21 mouse cellular contexts compared by ENCODE assay signal in genomic region chr4:133229582-133229981, GRCm38 (mm10). TPM values are rescaled to one million over a fixed set of nuclear protein-coding genes. Genes with fewer than 3 reads are reported as not detected.
DNase-seq lines count a peak whose midpoint lies in the region; ATAC-seq and TF ChIP-seq lines count a peak whose summit lies in the region.
"Had no signal": no experiment of that assay in that cellular context is flagged by ENCODE, and none has a peak within 500 bp of the region (broad histone marks: within the 10 kb centered on the region; RNA-seq: fewer than 3 reads in every experiment).

No protein-coding gene starts in this region.

- H3K27ac ChIP-seq in hindbrain, embryonic 13.5 days, result peak overlapping the region; percentile 19; the same call in 1 of the 2 replicates
- no peak overlapping the region for H3K27ac ChIP-seq in hindbrain, postnatal 0 days
- peak overlapping the region; percentile 42; the same call in 1 of the 2 replicates for H3K27ac ChIP-seq in limb, embryonic 10.5 days
- H3K27ac ChIP-seq: gastrocnemius, adult 2 months; stomach, postnatal 0 days had no signal

- 58% methylated on average over 8 of the region's 8 CpGs for WGBS in hindbrain, embryonic 13.5 days
- WGBS in hindbrain, postnatal 0 days, result 52% methylated on average over 8 of the region's 8 CpGs
- 69% methylated on average over 8 of the region's 8 CpGs for WGBS in limb, embryonic 10.5 days

- no peak overlapping the region for H3K4me3 ChIP-seq in hindbrain, embryonic 13.5 days
- no peak overlapping the region for H3K4me3 ChIP-seq in hindbrain, postnatal 0 days (ENCODE audit: low read length)
- H3K4me3 ChIP-seq in E14TG2a.4 (replicated peaks; ENCODE audit: low read length), result peak overlapping the region; percentile 45; the same call in 1 of the 2 replicates
- no peak overlapping the region for H3K4me3 ChIP-seq in limb, embryonic 10.5 days
- H3K4me3 ChIP-seq: gastrocnemius, adult 2 months; megakaryocyte, embryonic 14.5 days had no signal

- H3K9me3 ChIP-seq in hindbrain, embryonic 13.5 days, result no peaks in the 10 kb centered on the region
- H3K9me3 ChIP-seq in hindbrain, postnatal 0 days (ENCODE audit: low read length), result no peaks in the 10 kb centered on the region
- no peaks in the 10 kb centered on the region for H3K9me3 ChIP-seq in E14TG2a.4 (ENCODE audit: low read length)
- H3K9me3 ChIP-seq in limb, embryonic 10.5 days (replicated peaks), result no peaks in the 10 kb centered on the region

- TF ChIP-seq CTCF in hindbrain, postnatal 0 days (IDR thresholded peaks at IDR 0.05; ENCODE audit: low read depth), result no peak
- no peak for TF ChIP-seq CTCF in E14TG2a.4 (conservative IDR thresholded peaks at IDR 0.05; ENCODE audit: low read length)

- no peak for ATAC-seq in hindbrain, embryonic 13.5 days (ENCODE audit: low FRiP score)
- ATAC-seq in hindbrain, postnatal 0 days, result no peak
- ATAC-seq: inflammation-experienced regulatory T-cells, adult 6 months; midbrain, embryonic 16.5 days; Patski had no signal

- no peaks in the 10 kb centered on the region for H3K36me3 ChIP-seq in hindbrain, embryonic 13.5 days
- no peaks in the 10 kb centered on the region for H3K36me3 ChIP-seq in hindbrain, postnatal 0 days (ENCODE audit: insufficient read depth, low read length)
- H3K36me3 ChIP-seq in E14TG2a.4 (ENCODE audit: insufficient read depth, low read length), result no peaks in the 10 kb centered on the region
- no peaks in the 10 kb centered on the region for H3K36me3 ChIP-seq in limb, embryonic 10.5 days

- no peak overlapping the region for H3K9ac ChIP-seq in hindbrain, embryonic 13.5 days
- H3K9ac ChIP-seq in hindbrain, postnatal 0 days (replicated peaks; ENCODE audit: low read length), result no peak overlapping the region

- H3K4me2 ChIP-seq in hindbrain, embryonic 13.5 days, result no peak overlapping the region
- no peak overlapping the region for H3K4me2 ChIP-seq in hindbrain, postnatal 0 days (ENCODE audit: low read depth, low read length)
- H3K4me2 ChIP-seq: liver, embryonic 11.5 days had no signal

- no peak for DNase-seq in hindbrain, postnatal 0 days (ENCODE audit: low spot score)
- DNase-seq in MN1 (ENCODE audit: low spot score) (peak; percentile 94), adipocyte (ENCODE audit: low spot score) (no peak)
- DNase-seq in limb, embryonic 10.5 days (ENCODE audit: low spot score), result no peak
- DNase-seq in left cerebral cortex, adult 18-20 months (ENCODE audit: low spot score in 2 of 2), result no peak
- DNase-seq: adrenal gland, postnatal 10 days; gastrocnemius, adult 2 months; heart, postnatal 36 days; kidney, adult 2 months; kidney, postnatal 10 days; lung, adult 18-20 months; right cerebral cortex, adult 18-20 months had no signal

- H3K4me1 ChIP-seq in hindbrain, embryonic 13.5 days (replicated peaks), result 0 out of 2 replicates have a peak, but pooled peaks cover 7% of the 10 kb centered on the region
- H3K4me1 ChIP-seq in hindbrain, postnatal 0 days (ENCODE audit: insufficient read depth, low read length), result no peaks in the 10 kb centered on the region
- H3K4me1 ChIP-seq in E14TG2a.4 (replicated peaks; ENCODE audit: low read depth, low read length), result peaks cover 50% of the 10 kb centered on the region
- peaks cover 16% of the 10 kb centered on the region for H3K4me1 ChIP-seq in limb, embryonic 10.5 days

- H3K27me3 ChIP-seq in hindbrain, embryonic 13.5 days, result 0 out of 2 replicates have a peak, but pooled peaks cover 15% of the 10 kb centered on the region
- H3K27me3 ChIP-seq in hindbrain, postnatal 0 days (ENCODE audit: insufficient read depth, low read length), result no peaks in the 10 kb centered on the region
- peaks cover 5% of the 10 kb centered on the region; the same call in 1 of the 2 replicates for H3K27me3 ChIP-seq in E14TG2a.4 (ENCODE audit: insufficient read depth, low read length)
- peaks cover 5% of the 10 kb centered on the region; the same call in 1 of the 2 replicates for H3K27me3 ChIP-seq in limb, embryonic 10.5 days (ENCODE audit: low read depth, poor library complexity, severe bottlenecking)
- H3K27me3 ChIP-seq: Patski had no signal

RNA-seq across cellular contexts. Expression of gene Map3k6, which starts 11.0 kb away (rescaled TPM):
- polyA plus RNA-seq in hindbrain, embryonic 13.5 days (2015; fragmentation: Nextera tagmentation; extraction: Ambion mirVana), result 1.9 and 2.0 TPM in 2 replicates
- 7.2 and 11.7 TPM in 2 replicates for total RNA-seq in hindbrain, postnatal 0 days (2014; rRNA removed)
- polyA plus RNA-seq in hindbrain, postnatal 0 days (2015; fragmentation: Nextera tagmentation; extraction: Ambion mirVana), result 4.7 and 5.8 TPM in 2 replicates
- polyA plus RNA-seq in limb, embryonic 10.5 days (2016; fragmentation: Nextera tagmentation; extraction: Ambion mirVana), result 0.84 and 1.7 TPM in 2 replicates
- 1 to 10 TPM; 5.8 to 7.4 TPM for total RNA-seq in left cerebral cortex, adult 18-20 months (2021)

RNA-seq across cellular contexts. Expression of gene Gpr3, which starts 17.2 kb away (rescaled TPM):
- 0.52 and 1.4 TPM in 2 replicates for polyA plus RNA-seq in hindbrain, embryonic 13.5 days (2015; fragmentation: Nextera tagmentation; extraction: Ambion mirVana)
- 7.0 and 7.3 TPM in 2 replicates for total RNA-seq in hindbrain, postnatal 0 days (2014; rRNA removed)
- polyA plus RNA-seq in hindbrain, postnatal 0 days (2015; fragmentation: Nextera tagmentation; extraction: Ambion mirVana), result 4.5 and 5.5 TPM in 2 replicates
- 0.51 and 0.72 TPM in 2 replicates for polyA plus RNA-seq in limb, embryonic 10.5 days (2016; fragmentation: Nextera tagmentation; extraction: Ambion mirVana)
- 10 to 100 TPM; 14.8 to 16.7 TPM for total RNA-seq in left cerebral cortex, adult 18-20 months (2021)
- total RNA-seq: gastrocnemius, adult 2 months had no signal
- polyA plus RNA-seq: inflammation-experienced regulatory T-cells, adult 6 months; liver, embryonic 11.5 days; thymus, postnatal 0 days had no signal

RNA-seq across cellular contexts. Expression of gene Cd164l2, which starts 17.7 kb away (rescaled TPM):
- 0.78 and 2.5 TPM in 2 replicates for polyA plus RNA-seq in hindbrain, embryonic 13.5 days (2015; fragmentation: Nextera tagmentation; extraction: Ambion mirVana)
- 6.2 and 6.9 TPM in 2 replicates for total RNA-seq in hindbrain, postnatal 0 days (2014; rRNA removed)
- polyA plus RNA-seq in hindbrain, postnatal 0 days (2015; fragmentation: Nextera tagmentation; extraction: Ambion mirVana), result 9.6 and 11.9 TPM in 2 replicates
- 3.1 and 4.1 TPM in 2 replicates for polyA plus RNA-seq in limb, embryonic 10.5 days (2016; fragmentation: Nextera tagmentation; extraction: Ambion mirVana)
- 1 to 10 TPM; 4.6 to 5.1 TPM for total RNA-seq in left cerebral cortex, adult 18-20 months (2021)
- polyA plus RNA-seq: inflammation-experienced regulatory T-cells, adult 6 months had no signal

RNA-seq across cellular contexts. Expression of gene Sytl1, which starts 33.3 kb away (rescaled TPM):
- polyA plus RNA-seq in hindbrain, embryonic 13.5 days (2015; fragmentation: Nextera tagmentation; extraction: Ambion mirVana), result 0.41 and 0.69 TPM in 2 replicates
- 1.4 TPM in 1 of 2 replicates, not detected in the other for total RNA-seq in hindbrain, postnatal 0 days (2014; rRNA removed)
- 0.18 and 0.40 TPM in 2 replicates for polyA plus RNA-seq in hindbrain, postnatal 0 days (2015; fragmentation: Nextera tagmentation; extraction: Ambion mirVana)
- 2.0 and 2.5 TPM in 2 replicates for polyA plus RNA-seq in limb, embryonic 10.5 days (2016; fragmentation: Nextera tagmentation; extraction: Ambion mirVana)
- total RNA-seq in left cerebral cortex, adult 18-20 months (2021), result 1 to 10 TPM; 6.7 to 7.3 TPM
- total RNA-seq: gastrocnemius, adult 2 months had no signal

RNA-seq across cellular contexts. Expression of gene Tmem222, which starts 48.0 kb away (rescaled TPM):
- polyA plus RNA-seq in hindbrain, embryonic 13.5 days (2015; fragmentation: Nextera tagmentation; extraction: Ambion mirVana), result 101 and 102 TPM in 2 replicates
- 120 and 138 TPM in 2 replicates for total RNA-seq in hindbrain, postnatal 0 days (2014; rRNA removed)
- polyA plus RNA-seq in hindbrain, postnatal 0 days (2015; fragmentation: Nextera tagmentation; extraction: Ambion mirVana), result 127 and 136 TPM in 2 replicates
- 93.7 and 98.5 TPM in 2 replicates for polyA plus RNA-seq in limb, embryonic 10.5 days (2016; fragmentation: Nextera tagmentation; extraction: Ambion mirVana)
- total RNA-seq in left cerebral cortex, adult 18-20 months (2021), result 10 to 100 TPM; 88.3 to 97.2 TPM
